Mouse (Mus musculus): ENCODE results near the gene Gm9195.
A peak's percentile ranks its signal among the peaks of the same experiment; 100 is the strongest.

Gene Gm9195

GRCm38 (mm10) chr14:72491738-72492137 is at the start of gene Gm9195:
TSS of gene Gm9195 (minus strand) at chr14:72491838.
- DNase-seq: no peak

DNA sequence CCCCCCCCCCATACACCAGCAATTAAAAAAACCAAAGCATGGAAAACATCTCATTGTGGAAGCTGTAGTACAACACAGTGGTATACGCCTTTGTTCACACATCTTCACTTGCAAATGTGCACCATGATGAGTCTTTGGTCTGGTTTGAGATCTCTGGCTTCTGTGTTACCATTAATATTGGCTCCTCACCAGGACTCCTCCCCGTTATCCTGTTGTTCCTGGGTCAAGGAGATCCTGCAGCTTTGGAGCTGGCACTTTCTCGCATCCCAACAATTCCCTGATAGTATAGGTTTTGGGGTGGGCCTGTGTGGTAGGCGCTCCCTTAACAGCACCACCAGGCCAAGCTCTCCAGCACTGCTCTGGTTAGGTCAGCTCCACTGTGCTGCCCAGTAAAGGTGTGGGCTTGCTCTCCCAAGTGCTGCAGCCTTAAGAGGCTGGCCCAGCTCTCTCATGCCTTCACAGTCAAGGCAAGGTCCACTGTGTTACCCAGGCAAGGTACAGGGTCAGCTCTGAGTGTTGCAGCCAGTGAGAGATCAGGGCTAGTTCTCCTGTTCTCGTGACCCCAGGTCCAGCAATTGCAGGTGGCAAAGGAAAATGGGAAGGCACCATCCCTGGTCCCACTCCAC is 44.9 kb upstream of the Gm9195 start:
- peak; percentile 65 to 68 for DNase-seq

- peak; percentile 83 to 86 for DNase-seq
These were observed 42.2 kb upstream of the Gm9195 start for GRCm38 (mm10) chr14:72533862-72534261.

GRCm38 (mm10) chr14:72532028-72532917 is 40.6 kb upstream of the Gm9195 start:
- DNase-seq: peak; percentile 61 to 78

DNA sequence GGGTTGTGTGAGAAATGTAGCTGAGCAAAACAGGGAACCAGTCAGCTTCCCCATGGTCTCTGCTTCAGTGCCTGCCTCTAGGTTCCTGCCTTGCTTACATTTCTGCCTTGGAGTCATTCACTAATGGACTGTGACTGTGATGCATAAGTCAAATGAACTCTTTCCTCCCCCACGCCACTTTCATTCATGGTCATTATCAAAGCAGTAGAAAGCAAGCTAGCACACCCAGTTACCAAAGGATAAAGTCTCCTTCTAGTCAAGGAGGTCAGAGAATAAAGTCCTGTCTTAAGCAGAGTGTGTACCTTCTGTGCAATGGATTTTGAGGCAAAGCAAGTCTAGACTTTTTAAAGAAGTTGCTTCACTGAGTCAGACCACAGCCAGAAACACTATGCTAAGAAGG is 35.5 kb upstream of the Gm9195 start:
- DNase-seq: peak in 1 of 2 experiments; percentile 20

DNA sequence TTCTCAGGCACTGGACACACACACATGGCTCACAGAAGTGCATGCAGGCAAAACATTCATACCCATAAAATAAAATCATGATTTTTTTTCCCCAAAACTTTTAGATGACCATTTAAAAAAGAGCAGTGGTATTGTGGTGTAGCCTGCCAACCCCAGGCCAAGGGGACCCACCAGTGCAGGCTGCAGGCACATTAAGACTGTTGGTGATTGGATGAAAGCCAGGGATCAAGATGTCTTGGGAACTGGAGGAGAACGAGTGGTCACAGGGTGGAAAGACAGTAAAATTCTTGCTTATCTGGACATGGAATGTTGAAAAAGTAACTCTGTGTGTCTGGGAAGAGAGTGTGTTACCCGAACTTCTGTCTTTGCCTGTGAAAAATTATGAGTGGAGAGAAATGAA is 27.9 kb upstream of the Gm9195 start:
- DNase-seq: peak in 1 of 2 experiments; percentile 20

DNA sequence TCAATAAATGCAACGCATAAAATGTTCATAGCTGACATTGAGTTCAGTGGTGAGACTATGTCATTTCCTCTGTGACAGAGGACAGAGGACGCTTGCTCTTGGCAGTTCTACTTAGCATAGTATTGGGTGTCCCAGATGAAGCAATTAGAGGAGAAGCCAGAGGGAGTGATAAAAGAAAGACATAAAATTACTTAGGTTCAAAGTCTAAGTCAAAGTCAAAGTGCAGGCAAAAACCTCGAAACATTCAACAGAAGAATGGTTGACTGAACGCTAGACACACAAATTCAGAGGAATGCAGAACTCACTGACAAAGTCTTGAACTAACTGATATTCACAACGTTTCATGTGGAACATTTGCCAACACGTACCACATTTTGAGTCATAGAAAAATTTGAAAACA is 27.1 kb upstream of the Gm9195 start:
- peak in 1 of 2 experiments; percentile 38 for DNase-seq

DNA sequence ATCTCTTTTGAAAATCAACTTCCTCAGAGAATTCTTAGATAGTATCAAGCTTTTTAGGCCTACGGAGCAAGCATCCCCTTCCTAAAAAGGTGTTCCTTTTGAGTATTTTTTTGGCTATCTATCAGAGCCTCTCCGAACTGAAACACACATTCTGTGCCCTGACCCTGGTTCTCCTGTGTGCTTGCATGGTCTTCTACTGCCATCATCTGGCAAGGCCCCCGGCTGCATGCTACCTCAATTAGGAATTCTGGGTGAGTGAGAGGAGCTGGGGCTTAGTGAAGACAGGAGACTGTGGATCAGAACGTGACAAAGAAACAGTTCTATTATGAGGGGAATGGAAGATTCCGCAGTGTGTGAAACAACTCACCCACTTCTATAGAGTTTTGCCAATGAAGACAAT is 24.7 kb upstream of the Gm9195 start:
- DNase-seq: peak in 1 of 2 experiments; percentile 68

DNA sequence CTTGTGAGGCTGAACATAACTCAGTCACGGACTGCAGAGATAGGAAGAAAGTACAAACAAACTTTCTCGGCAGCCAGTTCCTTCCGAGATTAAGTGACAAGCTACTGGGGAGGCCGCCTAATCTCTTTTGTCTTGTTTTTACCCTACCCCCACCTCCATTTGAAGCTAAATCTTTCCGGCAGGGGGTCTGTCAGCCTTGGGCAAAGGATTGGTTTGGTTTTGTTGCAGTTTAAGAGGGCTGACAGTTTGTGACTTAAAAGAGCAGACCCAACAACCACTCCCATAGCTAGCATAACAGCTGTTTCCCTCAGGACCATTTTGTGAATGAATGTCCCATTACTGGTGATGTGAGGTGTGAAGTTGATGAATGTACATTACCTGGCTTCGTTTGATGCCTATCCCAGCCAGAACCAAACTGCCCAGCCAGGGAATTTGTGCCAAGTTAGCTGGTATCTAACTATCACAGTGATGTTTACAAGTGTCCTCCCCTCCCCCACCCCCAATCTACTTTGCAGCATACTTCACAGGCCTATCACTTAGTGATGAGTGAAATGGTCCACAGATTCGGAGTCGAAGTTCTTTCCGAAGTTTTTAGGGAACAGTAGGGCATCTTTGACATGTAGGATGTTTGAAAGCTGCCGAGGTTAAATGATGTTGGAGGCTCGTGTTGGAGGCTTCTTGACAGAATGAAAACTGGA is 15.2 kb upstream of the Gm9195 start:
- no peak for DNase-seq

DNA sequence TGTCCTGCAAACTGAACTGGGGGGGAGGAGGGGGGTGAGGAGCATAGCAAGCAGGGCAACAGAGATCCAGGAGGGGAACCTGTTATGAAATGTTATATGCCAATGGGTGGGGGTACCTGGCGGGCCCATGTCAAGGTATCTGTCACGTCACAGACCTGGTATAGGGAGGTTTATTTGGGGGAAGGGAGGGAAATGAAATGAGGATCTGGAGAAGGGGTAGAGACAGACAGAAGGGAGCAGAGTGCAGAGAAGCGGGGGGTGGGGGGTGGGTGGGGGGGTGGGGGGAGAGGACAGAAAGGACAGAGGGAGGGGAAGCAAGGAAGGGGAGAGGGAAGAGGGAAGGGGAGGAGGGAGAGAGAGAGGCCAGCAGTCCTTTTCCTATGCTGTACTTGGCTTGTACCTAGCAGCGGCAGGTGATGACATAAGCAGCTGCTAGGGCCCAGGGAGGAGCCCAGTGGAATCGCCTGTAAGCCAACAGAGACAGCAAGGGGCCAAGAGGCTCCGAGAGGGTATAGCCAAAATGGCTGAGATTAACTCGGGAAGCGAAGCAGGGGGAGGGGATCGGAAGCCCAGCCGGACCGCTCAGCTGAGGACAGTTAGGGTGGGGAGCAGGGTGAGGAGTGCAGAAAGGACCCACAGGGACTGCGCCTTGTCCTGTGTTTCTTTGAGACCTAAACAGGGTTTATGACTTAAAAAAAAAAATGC is 14.5 kb upstream of the Gm9195 start:
- DNase-seq: no peak

- DNase-seq: no peak
These were observed 13.3 kb upstream of the Gm9195 start for GRCm38 (mm10) chr14:72504985-72505384.

- no peak for DNase-seq
These were observed 11.6 kb upstream of the Gm9195 start for GRCm38 (mm10) chr14:72503241-72503640.

DNA sequence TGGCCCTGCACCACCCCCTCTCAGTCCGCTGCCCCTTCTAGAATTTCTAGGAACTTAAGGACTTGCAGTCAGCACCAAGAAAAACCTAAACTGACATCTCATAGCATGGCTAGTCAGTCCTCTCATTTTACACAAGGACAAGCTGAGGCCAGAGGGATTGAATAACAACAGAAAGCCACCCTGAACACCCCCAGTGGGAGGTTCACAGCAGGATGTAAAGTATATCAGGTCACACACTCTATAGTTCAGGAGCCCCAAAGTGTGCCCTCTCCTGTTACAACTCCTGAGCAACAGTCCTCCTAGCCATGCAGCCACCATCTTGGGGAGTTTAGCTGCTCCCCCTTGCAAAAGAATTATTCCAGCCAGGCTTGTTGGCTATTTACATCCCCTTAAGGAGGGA is 2.1 kb upstream of the Gm9195 start:
- DNase-seq: no peak

DNA sequence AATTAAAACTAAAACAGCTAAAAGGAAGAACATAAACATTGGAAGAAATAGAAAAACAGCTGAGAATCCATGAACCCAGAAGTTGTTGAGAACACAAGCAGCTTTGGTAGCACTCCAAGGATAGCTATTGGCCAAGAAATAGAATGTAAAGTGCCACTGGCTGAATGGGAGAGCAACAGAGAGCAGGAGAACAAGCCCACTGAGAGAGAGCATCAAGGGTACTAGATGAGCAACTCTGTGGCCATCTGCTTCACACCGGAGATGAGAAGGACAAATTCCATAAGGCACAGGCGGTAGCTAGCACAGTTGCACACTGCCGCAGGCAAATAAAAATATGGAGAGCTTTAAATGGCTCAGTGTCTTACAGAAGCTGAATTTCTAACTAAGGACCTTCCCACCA is 1.3 kb downstream of the Gm9195 start:
- no peak for DNase-seq

GRCm38 (mm10) chr14:72474501-72474900 is 17.1 kb downstream of the Gm9195 start:
- DNase-seq: no peak

DNA sequence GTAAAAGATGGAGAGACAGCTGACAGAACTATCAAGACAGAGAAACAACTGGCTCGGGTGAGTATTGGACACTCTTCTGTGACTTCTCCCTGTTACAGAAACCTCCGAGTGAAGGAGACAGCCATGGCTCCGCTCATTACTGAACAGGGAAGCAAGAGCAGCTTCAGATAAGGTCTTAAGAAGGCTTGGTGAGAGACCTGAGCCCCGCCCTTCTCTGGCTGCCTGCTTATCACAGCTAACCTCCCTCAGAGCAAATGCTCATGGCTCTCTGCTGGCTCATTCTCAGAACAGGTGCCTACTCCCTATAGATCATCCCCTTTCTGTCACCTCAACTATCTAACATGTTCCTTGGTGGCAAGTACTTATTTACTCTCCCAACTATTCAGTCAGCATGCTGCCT is 23.2 kb downstream of the Gm9195 start:
- no peak for DNase-seq

GRCm38 (mm10) chr14:72466384-72466783 is 25.3 kb downstream of the Gm9195 start:
- no peak for DNase-seq

- DNase-seq: no peak
These were observed 30.0 kb downstream of the Gm9195 start for GRCm38 (mm10) chr14:72461591-72461990.

GRCm38 (mm10) chr14:72460291-72460690 is 31.3 kb downstream of the Gm9195 start:
- no peak for DNase-seq

DNA sequence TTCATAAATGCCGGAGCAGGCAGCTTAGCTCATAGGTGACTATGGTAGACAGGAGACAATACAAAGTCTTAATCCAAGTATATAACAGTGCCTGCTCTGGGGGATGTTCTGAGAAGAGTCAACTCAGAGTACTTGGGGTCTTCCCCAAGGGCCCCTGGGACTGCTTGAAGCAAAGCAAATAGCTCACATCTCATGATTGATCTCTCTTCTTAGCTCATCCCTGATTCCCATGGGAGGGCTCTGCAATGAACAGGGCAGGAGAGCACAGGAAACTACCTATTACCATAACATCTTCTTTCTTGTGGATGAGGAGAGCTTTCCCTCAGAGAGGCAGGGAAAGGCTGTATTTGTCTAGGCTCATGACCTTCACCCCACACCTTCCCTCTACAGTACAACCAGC is 32.7 kb downstream of the Gm9195 start:
- no peak for DNase-seq

- DNase-seq: peak; percentile 7 to 15
These were observed 44.2 kb downstream of the Gm9195 start for GRCm38 (mm10) chr14:72447141-72448091.

- no peak for DNase-seq
These were observed 48.7 kb downstream of the Gm9195 start for GRCm38 (mm10) chr14:72442936-72443335.
